Mouse (Mus musculus): Measurements from ENCODE around the gene Nacc1. TPM values are rescaled to one million over a fixed set of nuclear protein-coding genes. Genes with fewer than 3 reads are reported as not detected.

Nacc1 gene
- total RNA-seq, 1 experiment = 85.5 TPM

- in situ Hi-C loops (cut with MboI; ENCODE audit: low sequenced_read_pairs in 2 of 2, unreplicated experiment in 2 of 2) = no loop called here
- no peaks in the 10 kb centered on the region for H3K9me3 ChIP-seq (ENCODE audit: control insufficient read depth, insufficient read depth, low read depth, low read length)
- DNase-seq (ENCODE audit: low read depth, low spot score) = no peak
- no peak overlapping the region for H3K9ac ChIP-seq (ENCODE audit: insufficient read depth, low read depth, low read length, poor library complexity, severe bottlenecking)
- H3K27ac ChIP-seq (ENCODE audit: insufficient read depth, low read depth, low read length, poor library complexity, severe bottlenecking) = no peak overlapping the region
- TF ChIP-seq HCFC1 (IDR thresholded peaks at IDR 0.05; ENCODE audit: borderline replicate concordance, insufficient read depth, low read length) (no peak), ZNF384 (IDR thresholded peaks at IDR 0.05; ENCODE audit: low read depth, low read length) (no peak), CHD2 (IDR thresholded peaks at IDR 0.05; ENCODE audit: low read depth, low read length) (no peak), MAFK (IDR thresholded peaks at IDR 0.05; ENCODE audit: insufficient read depth, low read depth, low read length) (no peak), ZC3H11A (IDR thresholded peaks at IDR 0.05; ENCODE audit: borderline replicate concordance, low read depth, low read length) (no peak)
- no peak overlapping the region for H3K4me3 ChIP-seq (ENCODE audit: insufficient read depth in 1 of 2, low read depth in 1 of 2, low read length in 2 of 2, poor library complexity in 1 of 2, severe bottlenecking in 1 of 2)
- H3K36me3 ChIP-seq (ENCODE audit: control insufficient read depth, insufficient read depth, low read length, poor library complexity, severe bottlenecking) = no peaks in the 10 kb centered on the region
- H3K4me1 ChIP-seq (ENCODE audit: control insufficient read depth in 2 of 2, insufficient read depth in 2 of 2, low read length in 2 of 2, poor library complexity in 1 of 2) = peaks cover 6 to 18% of the 10 kb centered on the region in 2 experiments; a peak in 2 of 4 replicates
Measured at GRCm38 (mm10) chr8:84718476-84718875, 30.8 kb upstream of the Nacc1 start.

GRCm38 (mm10) chr8:84716790-84717189, 29.1 kb upstream of the Nacc1 start:
- in situ Hi-C loops (cut with MboI; ENCODE audit: low sequenced_read_pairs in 2 of 2, unreplicated experiment in 2 of 2) = no loop called here
- no peaks in the 10 kb centered on the region for H3K36me3 ChIP-seq (ENCODE audit: control insufficient read depth, insufficient read depth, low read length, poor library complexity, severe bottlenecking)
- no peak overlapping the region for H3K27ac ChIP-seq (ENCODE audit: insufficient read depth, low read depth, low read length, poor library complexity, severe bottlenecking)
- DNase-seq (ENCODE audit: low read depth, low spot score) = no peak
- H3K4me1 ChIP-seq (ENCODE audit: control insufficient read depth in 2 of 2, insufficient read depth in 2 of 2, low read length in 2 of 2, poor library complexity in 1 of 2) = peaks cover 1 to 12% of the 10 kb centered on the region in 2 experiments; a peak in 2 of 4 replicates
- H3K4me3 ChIP-seq (ENCODE audit: insufficient read depth in 1 of 2, low read depth in 1 of 2, low read length in 2 of 2, poor library complexity in 1 of 2, severe bottlenecking in 1 of 2) = no peak overlapping the region
- H3K9me3 ChIP-seq (ENCODE audit: control insufficient read depth, insufficient read depth, low read depth, low read length) = no peaks in the 10 kb centered on the region
- H3K9ac ChIP-seq (ENCODE audit: insufficient read depth, low read depth, low read length, poor library complexity, severe bottlenecking) = no peak overlapping the region
- TF ChIP-seq ZC3H11A (IDR thresholded peaks at IDR 0.05; ENCODE audit: borderline replicate concordance, low read depth, low read length) (no peak), HCFC1 (IDR thresholded peaks at IDR 0.05; ENCODE audit: borderline replicate concordance, insufficient read depth, low read length) (no peak), MAFK (IDR thresholded peaks at IDR 0.05; ENCODE audit: insufficient read depth, low read depth, low read length) (no peak), ZNF384 (IDR thresholded peaks at IDR 0.05; ENCODE audit: low read depth, low read length) (no peak), CHD2 (IDR thresholded peaks at IDR 0.05; ENCODE audit: low read depth, low read length) (no peak)

- Histone ChIP-seq H3K9ac (ENCODE audit: insufficient read depth, low read depth, low read length, poor library complexity, severe bottlenecking) (no peak overlapping the region), H3K36me3 (ENCODE audit: control insufficient read depth, insufficient read depth, low read length, poor library complexity, severe bottlenecking) (no peaks in the 10 kb centered on the region), H3K4me1 (ENCODE audit: control insufficient read depth in 2 of 2, insufficient read depth in 2 of 2, low read length in 2 of 2, poor library complexity in 1 of 2) (peaks cover 1 to 10% of the 10 kb centered on the region in 2 experiments; a peak in 1 of 4 replicates), H3K4me3 (ENCODE audit: insufficient read depth in 1 of 2, low read depth in 1 of 2, low read length in 2 of 2, poor library complexity in 1 of 2, severe bottlenecking in 1 of 2) (peak overlapping the region; percentile 5 to 41; a peak in 1 of 4 replicates), H3K9me3 (ENCODE audit: control insufficient read depth, insufficient read depth, low read depth, low read length) (no peaks in the 10 kb centered on the region), H3K27ac (ENCODE audit: insufficient read depth, low read depth, low read length, poor library complexity, severe bottlenecking) (no peak overlapping the region)
- no peak for TF ChIP-seq ZNF384 (IDR thresholded peaks at IDR 0.05; ENCODE audit: low read depth, low read length)
- no peak for TF ChIP-seq CHD2 (IDR thresholded peaks at IDR 0.05; ENCODE audit: low read depth, low read length)
- no peak for TF ChIP-seq ZC3H11A (IDR thresholded peaks at IDR 0.05; ENCODE audit: borderline replicate concordance, low read depth, low read length)
- TF ChIP-seq MAFK (IDR thresholded peaks at IDR 0.05; ENCODE audit: insufficient read depth, low read depth, low read length) = no peak
- no peak for TF ChIP-seq HCFC1 (IDR thresholded peaks at IDR 0.05; ENCODE audit: borderline replicate concordance, insufficient read depth, low read length)
- DNase-seq (ENCODE audit: low read depth, low spot score) = no peak
- in situ Hi-C loops (cut with MboI; ENCODE audit: low sequenced_read_pairs in 2 of 2, unreplicated experiment in 2 of 2) = no loop called here
Measured at GRCm38 (mm10) chr8:84715893-84716468, 28.3 kb upstream of the Nacc1 start.

GRCm38 (mm10) chr8:84714161-84714560, 26.5 kb upstream of the Nacc1 start:
- TF ChIP-seq ZNF384 (IDR thresholded peaks at IDR 0.05; ENCODE audit: low read depth, low read length) (no peak), CHD2 (IDR thresholded peaks at IDR 0.05; ENCODE audit: low read depth, low read length) (no peak), HCFC1 (IDR thresholded peaks at IDR 0.05; ENCODE audit: borderline replicate concordance, insufficient read depth, low read length) (no peak), MAFK (IDR thresholded peaks at IDR 0.05; ENCODE audit: insufficient read depth, low read depth, low read length) (no peak), ZC3H11A (IDR thresholded peaks at IDR 0.05; ENCODE audit: borderline replicate concordance, low read depth, low read length) (no peak)
- Histone ChIP-seq H3K36me3 (ENCODE audit: control insufficient read depth, insufficient read depth, low read length, poor library complexity, severe bottlenecking) (no peaks in the 10 kb centered on the region), H3K4me3 (ENCODE audit: insufficient read depth in 1 of 2, low read depth in 1 of 2, low read length in 2 of 2, poor library complexity in 1 of 2, severe bottlenecking in 1 of 2) (no peak overlapping the region), H3K9ac (ENCODE audit: insufficient read depth, low read depth, low read length, poor library complexity, severe bottlenecking) (no peak overlapping the region), H3K9me3 (ENCODE audit: control insufficient read depth, insufficient read depth, low read depth, low read length) (no peaks in the 10 kb centered on the region), H3K27ac (ENCODE audit: insufficient read depth, low read depth, low read length, poor library complexity, severe bottlenecking) (no peak overlapping the region), H3K4me1 (ENCODE audit: control insufficient read depth in 2 of 2, insufficient read depth in 2 of 2, low read length in 2 of 2, poor library complexity in 1 of 2) (peaks cover 1 to 10% of the 10 kb centered on the region in 2 experiments; a peak in 1 of 4 replicates)
- no peak for DNase-seq (ENCODE audit: low read depth, low spot score)
- in situ Hi-C loops (cut with MboI; ENCODE audit: low sequenced_read_pairs in 2 of 2, unreplicated experiment in 2 of 2) = no loop called here

Measured in ES-E14 (cell line).